Mouse (Mus musculus) midbrain, embryonic 13.5 days (tissue): ENCODE data around the gene Slc9b2. TPM values are rescaled to one million over a fixed set of nuclear protein-coding genes. Genes with fewer than 3 reads are reported as not detected.
A peak's percentile ranks its signal among the peaks of the same experiment; 100 is the strongest.

ENCODE experiments used
- ATAC-seq: fragments of 200-750 bp; cut with Nextera tagmentation; 2 replicates; pipeline ENCODE4 v1.8.0; 2017; ENCODE audit warnings: mild to moderate bottlenecking, moderate TSS enrichment, moderate library complexity
- H3K27ac ChIP-seq: fragments of 300-500 bp; sonication (generic); 2 replicates; pipeline ENCODE4 v1.5.1; 2015; ENCODE audit warnings: inconsistent platforms, mild to moderate bottlenecking, moderate library complexity
- H3K27me3 ChIP-seq: fragments of 300-500 bp; sonication (generic); 2 replicates; pipeline ENCODE4 v1.6.1; 2015; ENCODE audit warnings: mild to moderate bottlenecking, inconsistent platforms
- H3K36me3 ChIP-seq: fragments of 300-500 bp; sonication (generic); 2 replicates; pipeline ENCODE4 v1.6.1; 2015; ENCODE audit warnings: mild to moderate bottlenecking, inconsistent platforms
- H3K4me1 ChIP-seq: fragments of 300-500 bp; sonication (generic); replicated peaks from 2 replicates; pipeline ENCODE4 v1.6.1; 2015; ENCODE audit warnings: inconsistent platforms
- H3K4me2 ChIP-seq: fragments of 300-500 bp; sonication (generic); replicated peaks from 2 replicates; pipeline ENCODE4 v1.6.1; 2015; ENCODE audit warnings: moderate library complexity, mild to moderate bottlenecking, inconsistent platforms
- H3K4me3 ChIP-seq: fragments of 300-500 bp; sonication (generic); replicated peaks from 2 replicates; pipeline ENCODE4 v1.5.1; 2015; ENCODE audit warnings: mild to moderate bottlenecking, inconsistent platforms
- H3K9ac ChIP-seq: fragments of 300-500 bp; sonication (generic); replicated peaks from 2 replicates; pipeline ENCODE4 v1.6.1; 2015; ENCODE audit warnings: mild to moderate bottlenecking, inconsistent platforms
- H3K9me3 ChIP-seq: fragments of 300-500 bp; sonication (generic); 2 replicates; pipeline ENCODE4 v1.6.1; 2016; ENCODE audit warnings: mild to moderate bottlenecking, inconsistent platforms
- WGBS: fragments of 180-500 bp; shearing (Covaris S2); methylation state at CpG from one replicate; pipeline ENCODE4 v1.1.7; 2015; 5-methylcytosine and 5-hydroxymethylcytosine counted together
- polyA plus RNA-seq: library from polyadenylated mRNA; unstranded; fragments of >200 nt; fragmentation: Nextera tagmentation; extraction: Ambion mirVana; gene quantifications from 2 replicates; pipeline ENCODE4 v1.2.1, GENCODE M21; 2015

Gene Slc9b2
- polyA plus RNA-seq, 1 experiment from 2014 or later = 1.1 TPM

- Histone ChIP-seq H3K4me1 (0 out of 2 replicates have a peak, but pooled peaks cover 9% of the 10 kb centered on the region), H3K27ac (no peak overlapping the region), H3K4me3 (no peak overlapping the region), H3K27me3 (no peaks in the 10 kb centered on the region), H3K4me2 (no peak overlapping the region), H3K9me3 (no peaks in the 10 kb centered on the region), H3K9ac (no peak overlapping the region), H3K36me3 (no peaks in the 10 kb centered on the region)
- ATAC-seq = no peak
- 64% methylated on average over 2 of the region's 2 CpGs for WGBS
Measured at GRCm38 (mm10) chr3:135314811-135315210, 7.3 kb downstream of the Slc9b2 start.

GRCm38 (mm10) chr3:135315720-135316425 is 8.4 kb downstream of the Slc9b2 start:
- Histone ChIP-seq H3K4me2 (no peak overlapping the region), H3K36me3 (no peaks in the 10 kb centered on the region), H3K9me3 (no peaks in the 10 kb centered on the region), H3K27ac (no peak overlapping the region), H3K27me3 (no peaks in the 10 kb centered on the region), H3K9ac (no peak overlapping the region), H3K4me1 (0 out of 2 replicates have a peak, but pooled peaks cover 9% of the 10 kb centered on the region), H3K4me3 (no peak overlapping the region)
- no peak for ATAC-seq
- 93% methylated on average over 9 of the region's 9 CpGs for WGBS

DNA sequence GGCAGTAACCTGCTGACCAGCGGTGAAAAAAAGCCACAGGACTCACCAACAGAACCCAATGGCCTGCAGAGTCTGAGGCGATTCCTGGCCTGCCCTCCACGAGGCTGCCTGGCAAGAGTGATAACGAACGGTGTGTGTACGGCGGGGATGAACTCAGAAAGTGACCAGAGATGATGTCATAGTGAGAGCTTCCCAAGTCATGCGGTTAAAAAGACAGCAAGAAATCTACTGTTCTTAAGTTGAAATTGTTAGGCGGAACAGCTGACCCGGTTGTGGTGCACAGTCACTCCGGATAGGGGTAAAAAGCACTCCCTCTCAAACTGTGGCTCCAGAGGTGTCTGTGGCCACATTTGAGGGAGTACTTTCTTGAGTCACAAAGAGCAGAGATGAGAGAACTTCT is 10.8 kb downstream of the Slc9b2 start:
- Histone ChIP-seq H3K4me2 (no peak overlapping the region), H3K27me3 (no peaks in the 10 kb centered on the region), H3K36me3 (no peaks in the 10 kb centered on the region), H3K9me3 (no peaks in the 10 kb centered on the region), H3K4me3 (no peak overlapping the region), H3K4me1 (0 out of 2 replicates have a peak, but pooled peaks cover 3% of the 10 kb centered on the region), H3K9ac (no peak overlapping the region), H3K27ac (no peak overlapping the region)
- ATAC-seq = no peak
- 90% methylated on average over 11 of the region's 11 CpGs for WGBS

DNA sequence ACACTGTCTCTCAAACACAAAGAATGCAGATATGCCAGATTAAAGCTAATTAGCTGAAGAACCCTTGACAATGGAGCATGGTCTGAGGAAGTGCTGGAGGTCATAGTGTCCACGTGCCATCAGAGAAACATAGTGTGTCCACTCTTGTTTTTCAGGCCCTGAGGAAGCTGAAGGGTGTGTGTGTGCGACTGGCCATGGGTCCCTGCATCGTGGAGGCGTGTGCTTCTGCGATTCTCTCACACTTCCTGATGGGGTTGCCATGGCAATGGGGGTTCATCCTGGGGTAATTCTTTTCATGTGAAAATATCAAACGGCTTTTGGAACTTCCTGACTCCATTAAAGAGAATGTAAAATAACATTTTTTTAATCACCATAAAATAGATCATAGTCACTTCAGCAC is 16.9 kb downstream of the Slc9b2 start:
- H3K4me1 ChIP-seq = peaks cover 4% of the 10 kb centered on the region; the same call in 1 of the 2 replicates
- H3K9me3 ChIP-seq = no peaks in the 10 kb centered on the region
- no peaks in the 10 kb centered on the region for H3K27me3 ChIP-seq
- no peak overlapping the region for H3K27ac ChIP-seq
- no peak overlapping the region for H3K4me3 ChIP-seq
- no peak overlapping the region for H3K4me2 ChIP-seq
- no peak overlapping the region for H3K9ac ChIP-seq
- no peaks in the 10 kb centered on the region for H3K36me3 ChIP-seq
- 0 out of 2 replicates have a peak, but pooled peaks have one; percentile 55 for ATAC-seq
- WGBS = 39% methylated on average over 6 of the region's 6 CpGs

GRCm38 (mm10) chr3:135327176-135327575 is 19.7 kb downstream of the Slc9b2 start:
- Histone ChIP-seq H3K27ac (no peak overlapping the region), H3K4me1 (peaks cover 4% of the 10 kb centered on the region; the same call in 1 of the 2 replicates), H3K27me3 (no peaks in the 10 kb centered on the region), H3K36me3 (no peaks in the 10 kb centered on the region), H3K9me3 (no peaks in the 10 kb centered on the region), H3K4me2 (no peak overlapping the region), H3K9ac (no peak overlapping the region), H3K4me3 (no peak overlapping the region)
- 83% methylated on average over 6 of the region's 6 CpGs for WGBS
- no peak for ATAC-seq

- Histone ChIP-seq H3K9ac (no peak overlapping the region), H3K4me3 (no peak overlapping the region), H3K36me3 (no peaks in the 10 kb centered on the region), H3K4me2 (no peak overlapping the region), H3K27ac (no peak overlapping the region), H3K27me3 (no peaks in the 10 kb centered on the region), H3K9me3 (no peaks in the 10 kb centered on the region), H3K4me1 (peaks cover 4% of the 10 kb centered on the region; the same call in 1 of the 2 replicates)
- no peak for ATAC-seq
- 71% methylated on average over 2 of the region's 2 CpGs for WGBS
Measured at GRCm38 (mm10) chr3:135327601-135328000, 20.1 kb downstream of the Slc9b2 start.

- Histone ChIP-seq H3K4me1 (peaks cover 4% of the 10 kb centered on the region; the same call in 1 of the 2 replicates), H3K9me3 (no peaks in the 10 kb centered on the region), H3K27ac (no peak overlapping the region), H3K36me3 (no peaks in the 10 kb centered on the region), H3K4me3 (no peak overlapping the region), H3K4me2 (no peak overlapping the region), H3K27me3 (no peaks in the 10 kb centered on the region), H3K9ac (no peak overlapping the region)
- 52% methylated on average over 3 of the region's 3 CpGs for WGBS
- ATAC-seq = no peak
Measured at GRCm38 (mm10) chr3:135328560-135328959, 21.1 kb downstream of the Slc9b2 start.

- Histone ChIP-seq H3K9me3 (no peaks in the 10 kb centered on the region), H3K27ac (no peak overlapping the region), H3K9ac (no peak overlapping the region), H3K4me2 (no peak overlapping the region), H3K4me1 (no peaks in the 10 kb centered on the region), H3K36me3 (no peaks in the 10 kb centered on the region), H3K27me3 (no peaks in the 10 kb centered on the region), H3K4me3 (no peak overlapping the region)
- no peak for ATAC-seq
Measured at GRCm38 (mm10) chr3:135332691-135333090, 25.2 kb downstream of the Slc9b2 start.

DNA sequence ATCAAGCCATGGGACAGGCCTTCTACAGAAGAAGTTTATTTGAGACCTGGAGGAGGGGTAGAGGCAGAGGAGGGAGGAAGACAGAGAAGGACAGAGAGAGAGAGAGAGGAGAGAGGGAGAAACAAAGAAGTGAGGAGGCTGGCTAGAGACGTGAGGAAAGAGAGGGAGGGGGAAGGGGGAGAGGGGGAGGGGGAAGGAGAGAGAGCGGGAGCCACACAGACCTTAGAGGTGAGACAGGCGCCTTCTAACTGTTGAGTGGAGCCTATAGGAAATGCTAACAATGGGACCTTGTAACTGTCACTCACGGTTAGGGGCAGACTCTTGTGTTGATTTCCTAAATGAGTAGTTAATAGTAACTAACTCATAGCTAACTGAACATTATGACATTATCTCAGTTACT is 26.3 kb downstream of the Slc9b2 start:
- H3K27ac ChIP-seq = no peak overlapping the region
- H3K27me3 ChIP-seq = no peaks in the 10 kb centered on the region
- H3K4me3 ChIP-seq = no peak overlapping the region
- whole genome bisulfite sequencing = 37% methylated on average over 4 of the region's 4 CpGs
- H3K9ac ChIP-seq = no peak overlapping the region
- H3K36me3 ChIP-seq = no peaks in the 10 kb centered on the region
- H3K4me1 ChIP-seq = no peaks in the 10 kb centered on the region
- H3K4me2 ChIP-seq = no peak overlapping the region
- H3K9me3 ChIP-seq = no peaks in the 10 kb centered on the region
- ATAC-seq = no peak

- WGBS = 83% methylated on average over 14 of the region's 14 CpGs
- Histone ChIP-seq H3K4me3 (no peak within 1 kb of the TSS), H3K4me1 (no peaks in the 10 kb centered on the region), H3K36me3 (no peaks in the 10 kb centered on the region), H3K9ac (no peak within 1 kb of the TSS), H3K9me3 (no peaks in the 10 kb centered on the region), H3K27me3 (no peaks in the 10 kb centered on the region), H3K4me2 (no peak within 1 kb of the TSS), H3K27ac (no peak within 1 kb of the TSS)
- no peak for ATAC-seq
Measured at GRCm38 (mm10) chr3:135347739-135348264, 40.3 kb downstream of the Slc9b2 start, which contains the start of gene Slc9b1. Slc9b1 (plus strand) TSS chr3:135348029.

- no peaks in the 10 kb centered on the region for H3K4me1 ChIP-seq
- H3K4me3 ChIP-seq = no peak overlapping the region
- no peak overlapping the region for H3K27ac ChIP-seq
- no peaks in the 10 kb centered on the region for H3K27me3 ChIP-seq
- ATAC-seq = no peak
- no peak overlapping the region for H3K9ac ChIP-seq
- no peaks in the 10 kb centered on the region for H3K36me3 ChIP-seq
- no peaks in the 10 kb centered on the region for H3K9me3 ChIP-seq
- H3K4me2 ChIP-seq = no peak overlapping the region
Measured at GRCm38 (mm10) chr3:135349022-135349421, 41.5 kb downstream of the Slc9b2 start.

GRCm38 (mm10) chr3:135351857-135352256 is 44.4 kb downstream of the Slc9b2 start:
- Histone ChIP-seq H3K27ac (no peak overlapping the region), H3K4me1 (no peaks in the 10 kb centered on the region), H3K9ac (no peak overlapping the region), H3K27me3 (no peaks in the 10 kb centered on the region), H3K4me2 (no peak overlapping the region), H3K9me3 (no peaks in the 10 kb centered on the region), H3K4me3 (no peak overlapping the region), H3K36me3 (no peaks in the 10 kb centered on the region)
- ATAC-seq = no peak
- 97% methylated on average over 3 of the region's 3 CpGs for WGBS
